21 mouse cellular contexts compared by ENCODE assay signal in the genomic region with DNA sequence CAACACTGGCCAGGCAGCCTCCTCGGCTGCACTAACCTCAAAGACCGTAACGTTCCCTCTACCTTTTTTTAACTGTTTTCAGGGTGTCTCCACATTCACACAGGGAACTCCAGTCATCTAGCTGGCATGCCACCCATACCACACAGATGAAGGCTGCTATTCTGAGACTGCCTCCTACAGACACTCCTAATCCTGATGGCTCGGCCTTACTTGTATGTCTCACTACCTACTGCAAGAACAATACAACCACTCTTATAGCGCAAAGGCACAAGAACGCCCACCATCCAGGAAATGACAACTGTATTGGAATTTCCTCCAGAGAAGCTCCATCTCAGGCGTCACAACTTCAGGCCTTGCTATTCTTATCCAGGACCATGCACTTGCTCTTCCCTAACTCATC. TPM values are rescaled to one million over a fixed set of nuclear protein-coding genes. Genes with fewer than 3 reads are reported as not detected.
DNase-seq lines count a peak whose midpoint lies in the region; ATAC-seq lines count a peak whose summit lies in the region.
"Had no signal": no experiment of that assay in that cellular context is flagged by ENCODE, and none has a peak within 500 bp of the region (broad histone marks: within the 10 kb centered on the region; RNA-seq: fewer than 3 reads in every experiment).

No protein-coding gene starts in this region.

- no peaks in the 10 kb centered on the region for H3K27me3 ChIP-seq in megakaryocyte, embryonic 14.5 days (replicated peaks)
- H3K27me3 ChIP-seq: limb, embryonic 13.5 days; liver, embryonic 12.5 days; midbrain, embryonic 13.5 days had no signal

- peak; percentile 63 to 78 for DNase-seq in frontal cortex, adult 2 months (ENCODE audit: extremely low spot score in 1 of 2, low spot score in 1 of 2)
- peak; percentile 71 to 76 for DNase-seq in left cerebral cortex, adult 9 months (ENCODE audit: low spot score in 2 of 2)
- peak; percentile 63 to 82 for DNase-seq in right cerebral cortex, postnatal 36 days (ENCODE audit: low spot score in 2 of 2)
- DNase-seq in adrenal gland, adult 8-10 months = no peak
- DNase-seq in cerebellum, postnatal 36 days = no peak
- DNase-seq: adrenal gland, adult 2 months; cerebellum, adult 2 months; heart, postnatal 4 days; kidney, adult 18-20 months; kidney, postnatal 4 days; lung, adult 18-20 months; lung, postnatal 10 days; thymus, postnatal 25 days had no signal

- H3K4me1 ChIP-seq in megakaryocyte, embryonic 14.5 days = peaks cover 63% of the 10 kb centered on the region
- H3K4me1 ChIP-seq: liver, embryonic 12.5 days; midbrain, embryonic 13.5 days had no signal

- ATAC-seq in megakaryocyte, adult 5-6 weeks (ENCODE audit: poor library complexity, severe bottlenecking) = no peak
- ATAC-seq: forebrain, embryonic 16.5 days; inflammation-experienced regulatory T-cells, adult 6 months; liver, embryonic 12.5 days; midbrain, embryonic 13.5 days had no signal

- H3K36me3 ChIP-seq in megakaryocyte, embryonic 14.5 days (replicated peaks; ENCODE audit: low read length) = peaks cover 73% of the 10 kb centered on the region
- H3K36me3 ChIP-seq: forebrain, embryonic 10.5 days; liver, embryonic 12.5 days; midbrain, embryonic 13.5 days had no signal

- peak overlapping the region; percentile 26 for H3K4me3 ChIP-seq in megakaryocyte, embryonic 14.5 days (replicated peaks)
- H3K4me3 ChIP-seq: forebrain, embryonic 10.5 days; limb, embryonic 13.5 days; liver, embryonic 12.5 days; midbrain, embryonic 13.5 days had no signal

- H3K9me3 ChIP-seq in megakaryocyte, embryonic 14.5 days = peaks cover 9% of the 10 kb centered on the region
- H3K9me3 ChIP-seq: forebrain, embryonic 10.5 days; limb, embryonic 13.5 days; liver, embryonic 12.5 days; midbrain, embryonic 13.5 days had no signal

RNA-seq across cellular contexts. Expression of gene Osbpl3, which starts 15.8 kb away (rescaled TPM):
- 4.3 and 7.3 TPM in 2 replicates for polyA plus RNA-seq in megakaryocyte, embryonic 14.5 days (2012; ENCODE audit: insufficient read depth, low replicate concordance)
- 9.0 and 10.7 TPM in 2 replicates for total RNA-seq in megakaryocyte, adult 5-6 weeks (2015)
- 15.5 and 17.9 TPM in 2 replicates for total RNA-seq in megakaryocyte, adult 5-6 weeks (2017)
- 23.6 and 25.9 TPM in 2 replicates for polyA plus RNA-seq in frontal cortex, adult 2 months (2012; rRNA removed)
- 100 to 1,000 TPM in 2 of 4 experiments, 10 to 100 TPM in 2; 50.9 to 211 (median 116) TPM for total RNA-seq in adrenal gland, adult 8-10 months (2022)

Comparison
In these comparisons a context has a peak if more than half of its experiments do, and no peak if none do; other contexts are left out.
1. DNase-seq: peak in frontal cortex, adult 2 months (2 of 2), left cerebral cortex, adult 9 months (2 of 2) and right cerebral cortex, postnatal 36 days (2 of 2); none in adrenal gland, adult 8-10 months (single experiment) and cerebellum, postnatal 36 days (0 of 2).